Mouse (Mus musculus): ENCODE results near the gene Slc25a47. TPM values are rescaled to one million over a fixed set of nuclear protein-coding genes. Genes with fewer than 3 reads are reported as not detected.

Slc25a47 gene
- polyA plus RNA-seq, 1 experiment, result 2.4 TPM

DNA sequence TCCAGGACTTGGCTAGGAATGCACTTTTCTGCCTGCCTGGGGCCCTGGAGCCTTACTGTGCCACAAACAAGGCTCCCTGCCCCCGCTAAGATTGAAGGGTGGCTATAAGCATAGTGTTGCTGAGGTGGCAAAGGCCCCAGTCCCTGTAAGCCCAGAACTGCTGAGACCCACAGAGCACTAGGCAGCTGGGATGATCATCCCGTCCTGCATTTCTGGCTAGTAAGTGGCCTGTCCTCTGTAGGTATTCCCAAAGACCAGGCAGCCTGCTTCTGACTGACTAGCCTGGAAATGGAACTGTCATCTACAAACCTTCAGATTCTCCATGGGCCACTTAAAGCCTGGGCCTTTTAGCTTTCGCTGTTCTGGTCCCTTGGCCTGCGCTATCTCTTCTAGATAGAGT is 15.4 kb upstream of the Slc25a47 start:
- Histone ChIP-seq H3K4me3 (ENCODE audit: insufficient read depth, poor library complexity, severe bottlenecking) (no peak overlapping the region), H3K79me3 (ENCODE audit: low read depth) (peaks cover 30% of the 10 kb centered on the region), H3K79me2 (ENCODE audit: control insufficient read depth, insufficient read depth) (peaks cover 65% of the 10 kb centered on the region), H3K27me3 (ENCODE audit: control insufficient read depth, insufficient read depth, insufficient read length) (no peaks in the 10 kb centered on the region), H3ac (ENCODE audit: control insufficient read depth, insufficient read length, low read depth) (no peak overlapping the region), H3K36me3 (ENCODE audit: control insufficient read depth, insufficient read depth) (peaks cover 28% of the 10 kb centered on the region)
- TF ChIP-seq MAX (IDR thresholded peaks at IDR 0.05), result no peak
- no peak for TF ChIP-seq MYOG (IDR thresholded peaks at IDR 0.05; ENCODE audit: control insufficient read depth, extremely low read depth, insufficient read length)
- TF ChIP-seq USF1 (IDR thresholded peaks at IDR 0.05; ENCODE audit: low read depth), result no peak
- no peak for TF ChIP-seq CEBPB (IDR thresholded peaks at IDR 0.05; ENCODE audit: low read depth)
- no peak for TF ChIP-seq MYOD1 (IDR thresholded peaks at IDR 0.05; ENCODE audit: control insufficient read depth, insufficient read length, low read depth)
- TF ChIP-seq CTCF (IDR thresholded peaks at IDR 0.05; ENCODE audit: control insufficient read depth, insufficient read depth, insufficient read length), result no peak
- no peak for TF ChIP-seq FOSL1 (IDR thresholded peaks at IDR 0.05; ENCODE audit: insufficient read depth, low read length, poor library complexity, severe bottlenecking)

- no peaks in the 10 kb centered on the region for H3K27me3 ChIP-seq (ENCODE audit: control insufficient read depth, insufficient read depth, insufficient read length)
- H3K36me3 ChIP-seq (ENCODE audit: control insufficient read depth, insufficient read depth), result peaks cover 14% of the 10 kb centered on the region
- H3K4me3 ChIP-seq (ENCODE audit: insufficient read depth, poor library complexity, severe bottlenecking), result no peak overlapping the region
- H3K79me2 ChIP-seq (ENCODE audit: control insufficient read depth, insufficient read depth), result peaks cover 39% of the 10 kb centered on the region
- H3ac ChIP-seq (ENCODE audit: control insufficient read depth, insufficient read length, low read depth), result no peak overlapping the region
- H3K79me3 ChIP-seq (ENCODE audit: low read depth), result peaks cover 7% of the 10 kb centered on the region
- TF ChIP-seq CEBPB (IDR thresholded peaks at IDR 0.05; ENCODE audit: low read depth) (no peak), MYOD1 (IDR thresholded peaks at IDR 0.05; ENCODE audit: control insufficient read depth, insufficient read length, low read depth) (no peak), MAX (IDR thresholded peaks at IDR 0.05) (no peak), MYOG (IDR thresholded peaks at IDR 0.05; ENCODE audit: control insufficient read depth, extremely low read depth, insufficient read length) (no peak), USF1 (IDR thresholded peaks at IDR 0.05; ENCODE audit: low read depth) (no peak), FOSL1 (IDR thresholded peaks at IDR 0.05; ENCODE audit: insufficient read depth, low read length, poor library complexity, severe bottlenecking) (no peak), CTCF (IDR thresholded peaks at IDR 0.05; ENCODE audit: control insufficient read depth, insufficient read depth, insufficient read length) (no peak)
Measured at GRCm38 (mm10) chr12:108823036-108823435, 12.8 kb upstream of the Slc25a47 start.

DNA sequence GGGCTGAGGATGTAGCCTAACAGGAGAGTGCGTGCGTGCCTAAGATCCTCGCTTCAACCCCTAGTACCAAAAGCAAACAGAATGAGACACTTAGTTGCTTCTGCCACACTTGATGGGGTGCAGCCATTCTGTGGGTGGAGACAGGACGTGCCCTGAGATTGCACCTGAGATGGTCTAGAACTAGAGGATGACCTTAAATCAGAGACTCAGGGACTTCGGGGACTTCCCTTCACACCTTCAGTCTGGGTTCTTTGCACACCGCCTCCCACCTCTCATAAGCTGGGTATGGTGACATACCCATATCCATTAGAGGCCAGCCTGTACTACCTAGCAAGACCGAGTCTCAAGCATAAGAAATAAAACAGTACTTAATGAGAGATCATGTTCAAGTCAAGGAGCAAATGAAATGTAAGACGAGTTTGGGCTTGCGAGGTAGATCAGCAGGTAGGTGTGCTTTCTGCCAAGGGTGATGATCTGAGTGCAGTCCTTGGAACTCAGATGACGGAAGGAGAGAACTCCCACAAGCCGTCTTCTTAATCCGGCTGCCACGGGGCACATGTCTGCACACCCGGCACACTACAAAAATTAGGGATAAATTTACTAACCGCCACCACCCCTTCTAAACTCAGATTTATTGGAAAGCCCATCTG is 11.5 kb upstream of the Slc25a47 start:
- TF ChIP-seq CEBPB (IDR thresholded peaks at IDR 0.05; ENCODE audit: low read depth), result no peak
- no peak for TF ChIP-seq MYOD1 (IDR thresholded peaks at IDR 0.05; ENCODE audit: control insufficient read depth, insufficient read length, low read depth)
- no peak for TF ChIP-seq MYOG (IDR thresholded peaks at IDR 0.05; ENCODE audit: control insufficient read depth, extremely low read depth, insufficient read length)
- TF ChIP-seq FOSL1 (IDR thresholded peaks at IDR 0.05; ENCODE audit: insufficient read depth, low read length, poor library complexity, severe bottlenecking), result no peak
- no peak for TF ChIP-seq MAX (IDR thresholded peaks at IDR 0.05)
- no peak for TF ChIP-seq USF1 (IDR thresholded peaks at IDR 0.05; ENCODE audit: low read depth)
- no peak for TF ChIP-seq CTCF (IDR thresholded peaks at IDR 0.05; ENCODE audit: control insufficient read depth, insufficient read depth, insufficient read length)
- H3K27me3 ChIP-seq (ENCODE audit: control insufficient read depth, insufficient read depth, insufficient read length), result no peaks in the 10 kb centered on the region
- peaks cover 4% of the 10 kb centered on the region for H3K36me3 ChIP-seq (ENCODE audit: control insufficient read depth, insufficient read depth)
- no peak overlapping the region for H3K4me3 ChIP-seq (ENCODE audit: insufficient read depth, poor library complexity, severe bottlenecking)
- H3ac ChIP-seq (ENCODE audit: control insufficient read depth, insufficient read length, low read depth), result no peak overlapping the region
- peaks cover 26% of the 10 kb centered on the region for H3K79me2 ChIP-seq (ENCODE audit: control insufficient read depth, insufficient read depth)
- peaks cover 6% of the 10 kb centered on the region for H3K79me3 ChIP-seq (ENCODE audit: low read depth)

DNA sequence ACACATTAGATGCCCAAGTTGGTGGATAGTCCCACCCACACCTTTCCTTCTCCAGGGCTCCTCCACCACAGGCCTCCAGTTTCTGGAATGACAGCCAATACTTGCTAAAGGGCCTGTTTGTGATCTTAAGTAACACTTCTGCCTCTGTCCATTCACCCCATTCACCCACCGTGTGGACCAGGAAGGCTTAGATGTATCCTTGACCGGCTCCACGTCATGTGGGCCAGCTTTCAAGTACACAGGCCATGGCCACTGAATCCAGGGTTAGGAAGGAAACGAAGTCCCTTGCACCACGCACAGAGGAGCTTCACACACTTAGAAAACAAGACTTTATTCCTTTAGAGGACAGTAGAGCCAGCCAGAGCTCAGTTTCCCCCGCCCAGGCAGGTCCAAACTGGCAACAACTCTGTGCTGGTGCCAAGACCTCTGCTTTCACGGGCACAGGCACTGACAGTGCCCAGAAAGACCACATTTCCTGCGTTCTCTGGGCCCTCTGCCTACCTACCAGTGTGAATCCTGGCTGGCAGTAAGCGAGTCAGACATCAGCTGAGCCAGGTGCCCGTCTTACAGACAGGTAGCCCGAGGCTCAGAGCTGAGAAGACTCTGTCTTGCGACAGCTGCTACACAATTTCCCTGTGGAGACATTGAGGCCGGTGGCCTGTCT is 10.2 kb upstream of the Slc25a47 start:
- TF ChIP-seq FOSL1 (IDR thresholded peaks at IDR 0.05; ENCODE audit: insufficient read depth, low read length, poor library complexity, severe bottlenecking), result no peak
- no peak for TF ChIP-seq MYOD1 (IDR thresholded peaks at IDR 0.05; ENCODE audit: control insufficient read depth, insufficient read length, low read depth)
- no peak for TF ChIP-seq CTCF (IDR thresholded peaks at IDR 0.05; ENCODE audit: control insufficient read depth, insufficient read depth, insufficient read length)
- no peak for TF ChIP-seq MAX (IDR thresholded peaks at IDR 0.05)
- TF ChIP-seq USF1 (IDR thresholded peaks at IDR 0.05; ENCODE audit: low read depth), result no peak
- no peak for TF ChIP-seq CEBPB (IDR thresholded peaks at IDR 0.05; ENCODE audit: low read depth)
- TF ChIP-seq MYOG (IDR thresholded peaks at IDR 0.05; ENCODE audit: control insufficient read depth, extremely low read depth, insufficient read length), result no peak
- no peak overlapping the region for H3ac ChIP-seq (ENCODE audit: control insufficient read depth, insufficient read length, low read depth)
- peaks cover 6% of the 10 kb centered on the region for H3K79me3 ChIP-seq (ENCODE audit: low read depth)
- H3K79me2 ChIP-seq (ENCODE audit: control insufficient read depth, insufficient read depth), result peaks cover 18% of the 10 kb centered on the region
- peaks cover 4% of the 10 kb centered on the region for H3K36me3 ChIP-seq (ENCODE audit: control insufficient read depth, insufficient read depth)
- no peak overlapping the region for H3K4me3 ChIP-seq (ENCODE audit: insufficient read depth, poor library complexity, severe bottlenecking)
- no peaks in the 10 kb centered on the region for H3K27me3 ChIP-seq (ENCODE audit: control insufficient read depth, insufficient read depth, insufficient read length)

DNA sequence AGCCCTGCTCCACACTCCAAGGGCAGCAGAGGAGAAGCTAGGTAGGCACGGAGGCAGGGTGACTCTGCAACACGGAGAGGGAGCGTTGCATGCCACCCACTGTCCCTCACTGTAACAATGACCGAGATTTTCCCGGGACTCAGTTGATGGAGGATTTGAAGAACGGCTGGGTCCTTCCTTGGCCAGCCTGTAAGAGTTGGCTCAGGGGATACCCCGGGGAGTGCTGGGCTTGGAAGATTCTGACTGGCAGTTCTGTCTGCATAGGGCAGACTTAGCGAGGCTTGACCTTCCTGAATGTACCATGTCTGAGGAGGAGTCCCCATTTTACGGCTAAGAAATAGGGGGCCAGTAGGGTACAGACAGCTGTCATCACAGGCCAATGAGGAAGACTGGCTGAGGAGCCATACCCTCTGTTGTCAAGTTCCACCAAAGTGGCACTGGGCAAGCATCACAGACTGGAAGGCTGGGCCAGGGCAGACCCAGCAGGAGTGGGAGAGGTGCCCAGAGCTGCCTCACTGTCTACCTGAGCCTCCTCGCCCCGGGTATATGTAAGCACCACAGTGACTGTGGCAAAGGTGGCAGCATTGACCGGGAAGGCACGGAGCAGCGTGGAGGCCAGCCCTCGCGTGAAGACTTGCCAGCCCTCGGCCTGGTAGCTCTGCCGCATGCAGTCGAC is 9.4 kb upstream of the Slc25a47 start:
- Histone ChIP-seq H3ac (ENCODE audit: control insufficient read depth, insufficient read length, low read depth) (no peak overlapping the region), H3K27me3 (ENCODE audit: control insufficient read depth, insufficient read depth, insufficient read length) (no peaks in the 10 kb centered on the region), H3K79me2 (ENCODE audit: control insufficient read depth, insufficient read depth) (peaks cover 14% of the 10 kb centered on the region), H3K36me3 (ENCODE audit: control insufficient read depth, insufficient read depth) (peaks cover 4% of the 10 kb centered on the region), H3K4me3 (ENCODE audit: insufficient read depth, poor library complexity, severe bottlenecking) (no peak overlapping the region), H3K79me3 (ENCODE audit: low read depth) (peaks cover 6% of the 10 kb centered on the region)
- TF ChIP-seq USF1 (IDR thresholded peaks at IDR 0.05; ENCODE audit: low read depth) (no peak), MYOD1 (IDR thresholded peaks at IDR 0.05; ENCODE audit: control insufficient read depth, insufficient read length, low read depth) (no peak), CTCF (IDR thresholded peaks at IDR 0.05; ENCODE audit: control insufficient read depth, insufficient read depth, insufficient read length) (no peak), FOSL1 (IDR thresholded peaks at IDR 0.05; ENCODE audit: insufficient read depth, low read length, poor library complexity, severe bottlenecking) (no peak), MAX (IDR thresholded peaks at IDR 0.05) (no peak), MYOG (IDR thresholded peaks at IDR 0.05; ENCODE audit: control insufficient read depth, extremely low read depth, insufficient read length) (no peak), CEBPB (IDR thresholded peaks at IDR 0.05; ENCODE audit: low read depth) (no peak)

All from C2C12 (cell line).